Mouse (Mus musculus) limb, embryonic 13.5 days (tissue): ENCODE results near the gene Sh3gl3. TPM values are rescaled to one million over a fixed set of nuclear protein-coding genes. Genes with fewer than 3 reads are reported as not detected.
"Not testable (repeated sequence)": the region's sequence is repeated elsewhere in the genome, so short reads cannot be mapped to it uniquely, and the experiment has no call there.

Source experiments
- ATAC-seq: fragments of 200-750 bp; cut with Nextera tagmentation; 2 replicates; pipeline ENCODE4 v1.8.0; 2017; ENCODE audit warnings: low read depth, moderate number of reproducible peaks, moderate TSS enrichment; ENCODE audit not compliant: low FRiP score
- H3K27ac ChIP-seq: fragments of 300-500 bp; sonication (generic); 2 replicates; pipeline ENCODE4 v1.5.1; 2015; ENCODE audit warnings: inconsistent platforms, mild to moderate bottlenecking, moderate library complexity
- H3K27me3 ChIP-seq: fragments of 300-500 bp; sonication (generic); 2 replicates; pipeline ENCODE4 v1.6.1; 2015; ENCODE audit warnings: mild to moderate bottlenecking, inconsistent platforms
- H3K36me3 ChIP-seq: fragments of 300-500 bp; sonication (generic); 2 replicates; pipeline ENCODE4 v1.6.1; 2015; ENCODE audit warnings: inconsistent platforms, mild to moderate bottlenecking, moderate library complexity
- H3K4me1 ChIP-seq: fragments of 300-500 bp; sonication (generic); 2 replicates; pipeline ENCODE4 v1.6.1; 2015; ENCODE audit warnings: inconsistent platforms
- H3K4me2 ChIP-seq: fragments of 300-500 bp; sonication (generic); replicated peaks from 2 replicates; pipeline ENCODE4 v1.6.1; 2015; ENCODE audit warnings: inconsistent platforms, mild to moderate bottlenecking, moderate library complexity
- H3K4me3 ChIP-seq: fragments of 300-500 bp; sonication (generic); 2 replicates; pipeline ENCODE4 v1.5.1; 2015; ENCODE audit warnings: moderate library complexity, mild to moderate bottlenecking, inconsistent platforms
- H3K9ac ChIP-seq: fragments of 300-500 bp; sonication (generic); 2 replicates; pipeline ENCODE4 v1.6.1; 2015; ENCODE audit warnings: mild to moderate bottlenecking, inconsistent platforms
- H3K9me3 ChIP-seq: fragments of 300-500 bp; sonication (generic); 2 replicates; pipeline ENCODE4 v1.6.1; 2016; ENCODE audit warnings: inconsistent platforms
- WGBS: fragments of 180-500 bp; shearing (Covaris S2); methylation state at CpG from one replicate; pipeline ENCODE4 v1.1.7; 2015; 5-methylcytosine and 5-hydroxymethylcytosine counted together
- polyA plus RNA-seq: library from polyadenylated mRNA; unstranded; fragments of >200 nt; fragmentation: Nextera tagmentation; extraction: Ambion mirVana; gene quantifications from 2 replicates; pipeline ENCODE4 v1.2.1, GENCODE M21; 2015

Gene Sh3gl3
- polyA plus RNA-seq, 1 experiment from 2014 or later: 21.4 TPM

- Histone ChIP-seq H3K4me2 (no peak overlapping the region), H3K36me3 (no peaks in the 10 kb centered on the region), H3K4me1 (peaks cover 14% of the 10 kb centered on the region; the same call in 1 of the 2 replicates), H3K27ac (no peak overlapping the region), H3K4me3 (no peak overlapping the region), H3K9ac (0 out of 2 replicates have a peak overlapping the region, but pooled peaks have one; percentile 15), H3K9me3 (no peaks in the 10 kb centered on the region), H3K27me3 (no peaks in the 10 kb centered on the region)
- no peak for ATAC-seq
- WGBS: 77% methylated on average over 5 of the region's 5 CpGs
Measured at GRCm38 (mm10) chr7:82271742-82272141, 98.1 kb downstream of the Sh3gl3 start.

GRCm38 (mm10) chr7:82272875-82273274 is 99.2 kb downstream of the Sh3gl3 start:
- WGBS: 28% methylated on average over 5 of the region's 5 CpGs
- not testable (repeated sequence) for H3K27ac ChIP-seq, ATAC-seq, H3K9me3 ChIP-seq, H3K9ac ChIP-seq, H3K4me3 ChIP-seq, H3K4me2 ChIP-seq, H3K36me3 ChIP-seq, H3K27me3 ChIP-seq
- H3K4me1 ChIP-seq: peaks cover 14% of the 10 kb centered on the region; the same call in 1 of the 2 replicates

- Histone ChIP-seq H3K4me2 (no peak overlapping the region), H3K36me3 (no peaks in the 10 kb centered on the region), H3K27me3 (no peaks in the 10 kb centered on the region), H3K4me1 (peaks cover 14% of the 10 kb centered on the region; the same call in 1 of the 2 replicates), H3K9ac (no peak overlapping the region), H3K27ac (no peak overlapping the region), H3K4me3 (no peak overlapping the region), H3K9me3 (no peaks in the 10 kb centered on the region)
- WGBS: 39% methylated on average over 19 of the region's 19 CpGs
- ATAC-seq: peak; percentile 60; the same call in 1 of the 2 replicates
Measured at GRCm38 (mm10) chr7:82274011-82274709, 100.5 kb downstream of the Sh3gl3 start.

- H3K27me3 ChIP-seq: no peaks in the 10 kb centered on the region
- 91% methylated on average over 5 of the region's 5 CpGs for WGBS
- no peak overlapping the region for H3K27ac ChIP-seq
- H3K9ac ChIP-seq: no peak overlapping the region
- no peak overlapping the region for H3K4me3 ChIP-seq
- no peak overlapping the region for H3K4me2 ChIP-seq
- H3K36me3 ChIP-seq: no peaks in the 10 kb centered on the region
- ATAC-seq: no peak
- H3K4me1 ChIP-seq: peaks cover 14% of the 10 kb centered on the region; the same call in 1 of the 2 replicates
- no peaks in the 10 kb centered on the region for H3K9me3 ChIP-seq
Measured at GRCm38 (mm10) chr7:82274975-82275374, 101.3 kb downstream of the Sh3gl3 start.

- 0 out of 2 replicates have a peak, but pooled peaks have one; percentile 38 for ATAC-seq
- H3K4me3 ChIP-seq: no peak overlapping the region
- no peak overlapping the region for H3K4me2 ChIP-seq
- no peak overlapping the region for H3K27ac ChIP-seq
- no peak overlapping the region for H3K9ac ChIP-seq
- H3K36me3 ChIP-seq: no peaks in the 10 kb centered on the region
- H3K27me3 ChIP-seq: no peaks in the 10 kb centered on the region
- H3K9me3 ChIP-seq: no peaks in the 10 kb centered on the region
- H3K4me1 ChIP-seq: peaks cover 14% of the 10 kb centered on the region; the same call in 1 of the 2 replicates
- WGBS: 67% methylated on average over 18 of the region's 18 CpGs
Measured at GRCm38 (mm10) chr7:82275529-82276204, 102.0 kb downstream of the Sh3gl3 start.

- Histone ChIP-seq H3K36me3 (no peaks in the 10 kb centered on the region), H3K9ac (no peak overlapping the region), H3K9me3 (no peaks in the 10 kb centered on the region), H3K4me2 (no peak overlapping the region), H3K4me1 (no peaks in the 10 kb centered on the region), H3K4me3 (no peak overlapping the region), H3K27me3 (no peaks in the 10 kb centered on the region), H3K27ac (no peak overlapping the region)
- 81% methylated on average over 8 of the region's 8 CpGs for WGBS
- no peak for ATAC-seq
Measured at GRCm38 (mm10) chr7:82282011-82282410, 108.4 kb downstream of the Sh3gl3 start.

GRCm38 (mm10) chr7:82282464-82282863 is 108.8 kb downstream of the Sh3gl3 start:
- H3K27ac ChIP-seq: no peak overlapping the region
- H3K36me3 ChIP-seq: no peaks in the 10 kb centered on the region
- H3K4me2 ChIP-seq: no peak overlapping the region
- no peaks in the 10 kb centered on the region for H3K4me1 ChIP-seq
- H3K9ac ChIP-seq: no peak overlapping the region
- 75% methylated on average over 13 of the region's 13 CpGs for WGBS
- no peaks in the 10 kb centered on the region for H3K27me3 ChIP-seq
- peaks cover 3% of the 10 kb centered on the region; the same call in 1 of the 2 replicates for H3K9me3 ChIP-seq
- no peak for ATAC-seq
- H3K4me3 ChIP-seq: no peak overlapping the region

GRCm38 (mm10) chr7:82287242-82287641 is 113.6 kb downstream of the Sh3gl3 start:
- Histone ChIP-seq H3K27ac (no peak overlapping the region), H3K9me3 (peaks cover 7% of the 10 kb centered on the region; the same call in 1 of the 2 replicates), H3K4me1 (no peaks in the 10 kb centered on the region), H3K27me3 (no peaks in the 10 kb centered on the region), H3K4me2 (no peak overlapping the region), H3K9ac (no peak overlapping the region), H3K4me3 (no peak overlapping the region), H3K36me3 (no peaks in the 10 kb centered on the region)
- WGBS: 95% methylated on average over 2 of the region's 2 CpGs
- ATAC-seq: no peak

GRCm38 (mm10) chr7:82293441-82293840 is 119.8 kb downstream of the Sh3gl3 start:
- no peaks in the 10 kb centered on the region for H3K9me3 ChIP-seq
- H3K27me3 ChIP-seq: no peaks in the 10 kb centered on the region
- no peak overlapping the region for H3K4me3 ChIP-seq
- no peak overlapping the region for H3K9ac ChIP-seq
- no peak overlapping the region for H3K4me2 ChIP-seq
- H3K27ac ChIP-seq: no peak overlapping the region
- peaks cover 36% of the 10 kb centered on the region for H3K4me1 ChIP-seq
- 67% methylated on average over 7 of the region's 7 CpGs for WGBS
- ATAC-seq: no peak
- no peaks in the 10 kb centered on the region for H3K36me3 ChIP-seq

- Histone ChIP-seq H3K36me3 (no peaks in the 10 kb centered on the region), H3K4me2 (peak overlapping the region; percentile 9; the same call in 1 of the 2 replicates), H3K27me3 (no peaks in the 10 kb centered on the region), H3K9me3 (no peaks in the 10 kb centered on the region), H3K27ac (peak overlapping the region; percentile 28; the same call in 1 of the 2 replicates), H3K4me1 (peaks cover 36% of the 10 kb centered on the region), H3K9ac (no peak overlapping the region), H3K4me3 (no peak overlapping the region)
- 56% methylated on average over 10 of the region's 10 CpGs for WGBS
- peak; percentile 51; the same call in 1 of the 2 replicates for ATAC-seq
Measured at GRCm38 (mm10) chr7:82294083-82294482, 120.4 kb downstream of the Sh3gl3 start.

- 57% methylated on average over 2 of the region's 2 CpGs for WGBS
- Histone ChIP-seq H3K36me3 (no peaks in the 10 kb centered on the region), H3K9me3 (no peaks in the 10 kb centered on the region), H3K4me3 (no peak overlapping the region), H3K4me2 (no peak overlapping the region), H3K4me1 (peaks cover 36% of the 10 kb centered on the region), H3K27me3 (no peaks in the 10 kb centered on the region), H3K9ac (no peak overlapping the region), H3K27ac (peak overlapping the region; percentile 67; the same call in 1 of the 2 replicates)
- no peak for ATAC-seq
Measured at GRCm38 (mm10) chr7:82294611-82295010, 121.0 kb downstream of the Sh3gl3 start.

GRCm38 (mm10) chr7:82308398-82308797 is 134.8 kb downstream of the Sh3gl3 start:
- Histone ChIP-seq H3K9ac (no peak overlapping the region), H3K27ac (no peak overlapping the region)

More at GRCm38 (mm10) chr7:82308398-82308797, 134.8 kb downstream of the Sh3gl3 start:
- H3K4me1 ChIP-seq: no peaks in the 10 kb centered on the region
- H3K36me3 ChIP-seq: no peaks in the 10 kb centered on the region
- WGBS: 70% methylated on average over 4 of the region's 4 CpGs
- H3K4me3 ChIP-seq: no peak overlapping the region
- no peaks in the 10 kb centered on the region for H3K9me3 ChIP-seq
- no peaks in the 10 kb centered on the region for H3K27me3 ChIP-seq
- no peak overlapping the region for H3K4me2 ChIP-seq
- ATAC-seq: no peak
